Mouse (Mus musculus) forebrain, embryonic 11.5 days (tissue): ENCODE measurements around the gene Dync1h1. TPM values are rescaled to one million over a fixed set of nuclear protein-coding genes. Genes with fewer than 3 reads are reported as not detected.
"Not testable (repeated sequence)": the region's sequence is repeated elsewhere in the genome, so short reads cannot be mapped to it uniquely, and the experiment has no call there.

ENCODE experiments used
- ATAC-seq: fragments of 200-750 bp; cut with Nextera tagmentation; replicated peaks from 2 replicates; pipeline ENCODE4 v1.8.0; 2017; ENCODE audit warnings: moderate TSS enrichment; ENCODE audit not compliant: low FRiP score
- DNase-seq: peaks from one replicate; pipeline ENCODE4 v3.0.0-alpha.2; 2017; ENCODE audit warnings: low spot score
- H3K27ac ChIP-seq: fragments of 300-500 bp; sonication (generic); 2 replicates; pipeline ENCODE4 v1.5.1; 2014; ENCODE audit warnings: low read depth, low read length
- H3K27me3 ChIP-seq: fragments of 300-500 bp; sonication (generic); 2 replicates; pipeline ENCODE4 v1.6.1; 2014; ENCODE audit warnings: mild to moderate bottlenecking, low read length, mixed read lengths; ENCODE audit not compliant: control insufficient read depth, insufficient read depth
- H3K36me3 ChIP-seq: fragments of 300-500 bp; sonication (generic); 2 replicates; pipeline ENCODE4 v1.6.1; 2014; ENCODE audit warnings: mild to moderate bottlenecking, low read length, moderate library complexity, mixed read lengths; ENCODE audit not compliant: control insufficient read depth, insufficient read depth
- H3K4me1 ChIP-seq: fragments of 300-500 bp; sonication (generic); replicated peaks from 2 replicates; pipeline ENCODE4 v1.6.1; 2014; ENCODE audit warnings: low read length, mixed read lengths; ENCODE audit not compliant: control insufficient read depth, insufficient read depth
- H3K4me2 ChIP-seq: fragments of 300-500 bp; sonication (generic); 2 replicates; pipeline ENCODE4 v1.6.1; 2014; ENCODE audit warnings: low read depth, mild to moderate bottlenecking, low read length, moderate library complexity, mixed read lengths; ENCODE audit not compliant: severe bottlenecking
- H3K4me3 ChIP-seq: fragments of 300-500 bp; sonication (generic); 2 replicates; pipeline ENCODE4 v1.5.1; 2014; ENCODE audit warnings: low read depth, low read length
- H3K9ac ChIP-seq: fragments of 300-500 bp; sonication (generic); 2 replicates; pipeline ENCODE4 v1.6.1; 2014; ENCODE audit warnings: low read length
- H3K9me3 ChIP-seq: fragments of 300-500 bp; sonication (generic); 2 replicates; pipeline ENCODE4 v1.6.1; 2016; ENCODE audit warnings: low read length, mixed read lengths; ENCODE audit not compliant: control insufficient read depth
- WGBS: fragments of 180-500 bp; shearing (Covaris S2); extraction: QIAGEN DNeasy Blood & Tissue Kit; methylation state at CpG from one replicate; pipeline ENCODE4 v1.1.7; 2014; 5-methylcytosine and 5-hydroxymethylcytosine counted together
- polyA plus RNA-seq: library from polyadenylated mRNA; unstranded; fragments of >200 nt; fragmentation: Nextera tagmentation; extraction: Ambion mirVana; gene quantifications from 2 replicates; pipeline ENCODE4 v1.2.1, GENCODE M21; 2014

Gene Dync1h1
- polyA plus RNA-seq, 1 experiment from 2014 or later, result 90.8 TPM

DNA sequence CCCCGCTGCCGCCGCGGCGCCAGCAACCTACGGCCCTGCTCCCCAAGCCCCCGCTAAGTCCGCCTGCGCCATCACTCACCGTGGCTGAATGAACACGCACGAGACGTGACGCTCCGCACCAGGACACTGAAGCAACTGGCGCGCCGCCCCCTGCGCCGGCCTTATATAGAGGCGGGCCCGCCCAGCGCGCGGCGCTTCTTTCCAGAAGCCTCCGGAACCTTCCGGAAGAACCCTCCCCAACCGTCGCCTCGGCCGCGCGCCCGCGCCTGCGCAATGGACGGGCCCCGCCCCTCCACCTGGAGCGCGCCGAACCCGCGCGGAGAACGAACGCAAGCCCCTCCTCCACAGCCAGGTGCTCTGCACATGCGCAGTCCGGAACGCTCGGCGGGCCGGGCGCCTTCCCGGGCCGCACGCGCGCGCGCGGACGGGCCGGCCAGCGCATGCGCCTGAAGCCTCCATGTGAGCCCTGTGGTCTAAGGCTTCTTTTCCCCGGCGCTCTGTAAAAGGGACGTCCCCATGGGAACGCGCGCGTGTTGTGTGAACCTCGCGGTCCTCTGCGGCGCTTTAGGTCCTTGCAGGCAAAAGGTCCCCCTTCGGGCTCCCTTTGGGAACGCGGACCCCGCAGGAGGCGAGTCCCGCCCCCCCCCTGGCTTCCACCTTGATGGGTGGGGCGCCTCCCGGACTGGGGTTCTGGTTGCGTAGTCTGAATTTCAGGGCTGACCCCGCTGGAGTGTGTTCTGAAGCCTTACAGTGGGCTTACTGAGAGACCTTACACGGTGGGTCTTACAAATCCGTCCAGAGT lies 95.1 kb downstream of the Dync1h1 start:
- peak overlapping the region; percentile 90 for H3K27ac ChIP-seq
- DNase-seq (peak; percentile 100), ATAC-seq (peak; percentile 91)
- H3K9ac ChIP-seq, result peak overlapping the region; percentile 99
- peak overlapping the region; percentile 97 for H3K4me3 ChIP-seq
- peak overlapping the region; percentile 83 for H3K4me2 ChIP-seq
- H3K27me3 ChIP-seq, result no peaks in the 10 kb centered on the region
- H3K36me3 ChIP-seq, result peaks cover 8% of the 10 kb centered on the region; the same call in 1 of the 2 replicates
- no peaks in the 10 kb centered on the region for H3K9me3 ChIP-seq
- peaks cover 6% of the 10 kb centered on the region for H3K4me1 ChIP-seq
- under 1% methylated on average over 89 of the region's 89 CpGs for WGBS

DNA sequence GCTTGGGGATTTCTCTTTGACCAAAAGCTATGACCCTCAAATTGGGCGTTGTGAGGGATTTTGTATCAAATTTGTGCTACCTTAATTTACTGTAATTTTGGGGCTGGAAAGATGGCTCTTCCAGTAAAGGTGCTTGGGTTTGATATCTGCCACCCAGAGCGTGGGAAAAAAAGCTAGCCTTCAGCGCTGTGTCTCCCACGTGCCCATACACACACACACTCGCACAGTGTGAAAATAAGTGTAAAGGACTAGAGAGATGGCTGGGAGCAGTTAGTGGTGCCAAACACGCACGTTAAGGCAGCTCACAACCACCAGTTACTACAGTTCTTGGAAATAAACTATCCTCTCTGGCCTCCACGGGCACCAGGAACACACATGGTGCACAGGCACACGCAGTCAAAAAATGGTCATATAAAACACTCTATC lies 95.7 kb downstream of the Dync1h1 start:
- 52% methylated on average over 9 of the region's 9 CpGs for WGBS
- H3K4me3 ChIP-seq, result peak overlapping the region; percentile 97
- H3K36me3 ChIP-seq, result peaks cover 4% of the 10 kb centered on the region; the same call in 1 of the 2 replicates
- no peak for ATAC-seq
- H3K4me2 ChIP-seq, result peak overlapping the region; percentile 83
- DNase-seq, result no peak
- peak overlapping the region; percentile 87 for H3K9ac ChIP-seq
- peaks cover 6% of the 10 kb centered on the region for H3K4me1 ChIP-seq
- H3K27me3 ChIP-seq, result no peaks in the 10 kb centered on the region
- peak overlapping the region; percentile 77 for H3K27ac ChIP-seq
- no peaks in the 10 kb centered on the region for H3K9me3 ChIP-seq

DNA sequence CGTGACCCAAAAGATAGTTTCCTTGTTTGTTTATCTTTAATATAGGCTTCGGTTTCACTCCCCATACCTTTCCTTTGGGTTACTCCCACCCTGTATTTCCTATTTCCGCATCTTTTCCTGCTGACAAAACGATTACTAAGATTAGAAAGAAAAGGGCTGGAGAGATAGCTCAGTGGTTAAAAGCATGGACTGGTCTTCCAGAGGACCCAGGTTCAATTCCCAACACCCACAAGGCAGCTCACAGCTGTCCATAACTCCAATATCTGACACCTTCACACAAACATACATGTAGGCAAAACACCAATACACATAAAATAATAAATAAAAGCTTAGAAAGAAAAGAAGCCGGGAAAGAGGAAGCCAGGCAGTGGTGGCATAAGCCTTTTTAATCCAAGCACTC lies 96.2 kb downstream of the Dync1h1 start:
- no peak overlapping the region for H3K27ac ChIP-seq
- H3K4me1 ChIP-seq, result peaks cover 6% of the 10 kb centered on the region
- 71% methylated on average over 5 of the region's 5 CpGs for WGBS
- no peak for DNase-seq
- peaks cover 4% of the 10 kb centered on the region; the same call in 1 of the 2 replicates for H3K36me3 ChIP-seq
- no peaks in the 10 kb centered on the region for H3K27me3 ChIP-seq
- H3K4me2 ChIP-seq, result no peak overlapping the region
- H3K9ac ChIP-seq, result no peak overlapping the region
- ATAC-seq, result no peak
- no peak overlapping the region for H3K4me3 ChIP-seq
- no peaks in the 10 kb centered on the region for H3K9me3 ChIP-seq

DNA sequence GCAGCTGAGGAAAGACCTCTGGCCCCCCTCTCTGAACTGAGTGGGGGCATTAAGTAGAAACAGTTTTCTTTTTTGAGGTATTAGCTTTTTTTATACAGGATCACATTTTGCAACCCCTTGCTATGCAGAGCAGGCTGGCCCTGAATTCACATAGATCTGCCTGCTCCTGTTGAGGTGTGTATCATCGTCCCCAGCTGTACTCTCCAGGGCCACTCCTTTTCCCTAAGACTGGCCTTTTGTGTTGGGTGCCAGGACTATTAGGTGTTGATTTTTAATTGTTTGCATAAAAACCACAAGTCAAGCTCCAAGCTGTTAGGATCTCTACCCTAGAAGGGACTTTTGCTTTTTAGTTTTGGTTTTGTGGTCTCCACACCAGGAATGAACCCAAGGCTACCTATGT lies 96.8 kb downstream of the Dync1h1 start:
- Histone ChIP-seq H3K27me3 (no peaks in the 10 kb centered on the region), H3K4me1 (peaks cover 6% of the 10 kb centered on the region), H3K4me3 (no peak overlapping the region), H3K4me2 (no peak overlapping the region), H3K9me3 (no peaks in the 10 kb centered on the region), H3K36me3 (peaks cover 4% of the 10 kb centered on the region; the same call in 1 of the 2 replicates), H3K27ac (no peak overlapping the region), H3K9ac (no peak overlapping the region)
- 82% methylated on average over 1 of the region's 1 CpGs for WGBS
- ATAC-seq, result no peak
- DNase-seq, result no peak

DNA sequence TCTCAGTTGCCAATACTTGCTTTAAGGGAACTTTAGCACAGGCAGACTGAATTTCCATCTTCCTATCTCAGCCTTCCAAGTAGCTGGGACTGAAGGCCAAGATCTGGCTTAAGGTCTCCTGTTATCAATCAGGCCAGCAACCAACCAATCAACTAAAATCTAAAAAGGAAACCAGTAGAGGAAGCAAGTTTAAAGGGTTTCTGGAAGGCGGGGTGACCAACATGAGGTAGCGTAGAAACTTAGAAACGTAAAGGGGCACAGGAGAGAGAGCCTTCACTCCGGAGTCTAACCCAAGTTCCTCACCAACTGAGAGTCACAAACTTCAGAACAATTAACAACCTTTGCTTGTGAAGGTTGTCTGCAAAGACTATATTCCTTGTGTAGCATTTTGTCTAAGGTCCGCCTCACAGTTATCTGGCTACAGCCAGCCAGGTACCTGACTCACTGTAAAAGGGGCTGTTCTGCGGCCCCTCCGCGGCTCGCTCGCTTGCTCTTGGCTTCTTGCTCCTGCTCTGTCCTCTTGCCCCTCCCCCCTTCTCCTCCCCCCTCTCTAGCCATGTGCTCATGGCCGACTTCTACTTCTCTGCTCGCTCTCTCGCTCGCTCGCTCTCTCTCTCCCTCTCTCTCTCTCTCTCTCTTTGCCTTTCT lies 97.4 kb downstream of the Dync1h1 start:
- Histone ChIP-seq H3K27ac (no peak overlapping the region), H3K9ac (peak overlapping the region; percentile 8; the same call in 1 of the 2 replicates), H3K4me3 (no peak overlapping the region)

DNA sequence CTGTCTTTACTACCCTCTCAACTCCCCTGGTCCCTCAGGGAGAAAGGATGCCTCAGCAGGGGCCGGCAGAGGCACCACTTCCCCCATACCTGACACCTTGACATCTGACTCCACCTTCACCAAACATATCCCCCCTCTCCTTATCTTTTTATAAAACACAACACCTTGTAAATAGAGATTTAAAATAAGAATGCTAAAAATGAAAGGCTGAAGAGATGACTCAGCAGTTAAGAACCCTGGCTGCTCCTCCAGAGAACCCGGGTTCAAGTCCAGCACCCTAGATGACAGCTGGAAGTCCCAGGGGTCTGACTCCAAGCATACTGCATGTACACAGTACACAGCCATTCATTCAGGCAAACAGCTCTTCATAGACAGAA lies 97.9 kb downstream of the Dync1h1 start:
- Histone ChIP-seq H3K27ac (no peak overlapping the region), H3K36me3 (peaks cover 4% of the 10 kb centered on the region; the same call in 1 of the 2 replicates), H3K9ac (no peak overlapping the region; the same call in 1 of the 2 replicates), H3K4me3 (no peak overlapping the region), H3K9me3 (no peaks in the 10 kb centered on the region), H3K27me3 (no peaks in the 10 kb centered on the region), H3K4me1 (peaks cover 6% of the 10 kb centered on the region), H3K4me2 (no peak overlapping the region)
- ATAC-seq (no peak), DNase-seq (no peak)
- 67% methylated on average over 2 of the region's 2 CpGs for WGBS

More for the DNA sequence above, 97.4 kb downstream of the Dync1h1 start:
- Histone ChIP-seq H3K9me3 (no peaks in the 10 kb centered on the region), H3K27me3 (no peaks in the 10 kb centered on the region), H3K36me3 (peaks cover 4% of the 10 kb centered on the region; the same call in 1 of the 2 replicates), H3K4me2 (no peak overlapping the region), H3K4me1 (peaks cover 6% of the 10 kb centered on the region)
- 40% methylated on average over 15 of the region's 15 CpGs for WGBS
- no peak for ATAC-seq
- no peak for DNase-seq

DNA sequence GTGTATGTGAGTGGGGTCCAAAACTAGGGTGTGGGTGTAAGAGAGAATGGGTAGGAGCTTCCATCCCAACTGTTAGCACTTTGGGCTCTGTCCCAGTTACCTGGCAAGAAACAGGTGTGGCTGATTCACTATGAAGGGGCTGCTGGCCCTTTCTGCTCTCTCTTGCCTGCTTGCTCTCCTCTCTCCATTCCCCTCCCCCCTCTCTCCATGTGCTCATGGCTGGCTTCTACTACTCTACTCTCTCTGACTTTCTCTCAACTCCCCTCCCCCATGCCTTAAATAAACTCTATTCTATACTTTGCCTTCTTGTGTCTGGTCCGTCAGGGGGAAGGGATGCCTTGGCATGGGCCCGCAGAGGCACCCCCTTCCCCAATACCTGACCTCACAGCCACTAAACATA lies 99.5 kb downstream of the Dync1h1 start:
- ATAC-seq, result no peak
- DNase-seq, result no peak
- Histone ChIP-seq H3K27ac (no peak overlapping the region), H3K9ac (no peak overlapping the region), H3K4me1 (no peaks in the 10 kb centered on the region; the same call in 1 of the 2 replicates), H3K4me2 (no peak overlapping the region), H3K36me3 (no peaks in the 10 kb centered on the region), H3K9me3 (no peaks in the 10 kb centered on the region), H3K27me3 (no peaks in the 10 kb centered on the region), H3K4me3 (no peak overlapping the region)
- WGBS, result 59% methylated on average over 2 of the region's 2 CpGs

DNA sequence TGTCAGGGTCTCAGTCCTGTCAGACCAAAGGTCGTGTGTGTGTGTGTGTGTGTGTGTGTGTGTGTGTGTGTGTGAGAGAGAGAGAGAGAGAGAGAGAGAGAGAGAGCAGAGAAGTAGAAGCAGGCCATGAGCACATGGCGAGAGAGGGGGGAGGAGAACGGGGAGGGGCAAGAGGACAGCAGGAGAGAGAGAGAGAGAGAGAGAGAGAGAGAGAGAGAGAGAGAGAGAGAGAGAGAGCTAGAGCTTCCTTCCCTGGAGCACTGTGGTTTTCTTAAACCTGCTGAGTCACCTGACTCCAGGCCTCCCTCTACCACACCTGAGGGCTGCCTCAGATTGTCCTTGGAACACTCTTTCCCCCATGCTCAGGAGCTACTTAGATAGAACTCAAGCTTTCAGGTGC lies 100.1 kb downstream of the Dync1h1 start:
- ATAC-seq, H3K4me3 ChIP-seq, H3K9ac ChIP-seq, H3K36me3 ChIP-seq, DNase-seq, H3K27me3 ChIP-seq, H3K9me3 ChIP-seq, H3K4me2 ChIP-seq, H3K27ac ChIP-seq, H3K4me1 ChIP-seq: not testable (repeated sequence)
- 32% methylated on average over 3 of the region's 3 CpGs for WGBS
